Mouse (Mus musculus) cerebellum, adult 8-10 months (tissue): ENCODE results near the gene Fancg.

Experiments used
- DNase-seq: peaks from one replicate; pipeline ENCODE4 v3.0.0; 2022

The Fancg gene

GRCm38 (mm10) chr4:43010161-43011038 lies at the start of gene Fancg:
Gene Fancg (minus strand): TSS chr4:43010506.
- peak; percentile 73 for DNase-seq

- DNase-seq, result no peak
Measured at GRCm38 (mm10) chr4:43059697-43060096, 49.4 kb upstream of the Fancg start.

DNA sequence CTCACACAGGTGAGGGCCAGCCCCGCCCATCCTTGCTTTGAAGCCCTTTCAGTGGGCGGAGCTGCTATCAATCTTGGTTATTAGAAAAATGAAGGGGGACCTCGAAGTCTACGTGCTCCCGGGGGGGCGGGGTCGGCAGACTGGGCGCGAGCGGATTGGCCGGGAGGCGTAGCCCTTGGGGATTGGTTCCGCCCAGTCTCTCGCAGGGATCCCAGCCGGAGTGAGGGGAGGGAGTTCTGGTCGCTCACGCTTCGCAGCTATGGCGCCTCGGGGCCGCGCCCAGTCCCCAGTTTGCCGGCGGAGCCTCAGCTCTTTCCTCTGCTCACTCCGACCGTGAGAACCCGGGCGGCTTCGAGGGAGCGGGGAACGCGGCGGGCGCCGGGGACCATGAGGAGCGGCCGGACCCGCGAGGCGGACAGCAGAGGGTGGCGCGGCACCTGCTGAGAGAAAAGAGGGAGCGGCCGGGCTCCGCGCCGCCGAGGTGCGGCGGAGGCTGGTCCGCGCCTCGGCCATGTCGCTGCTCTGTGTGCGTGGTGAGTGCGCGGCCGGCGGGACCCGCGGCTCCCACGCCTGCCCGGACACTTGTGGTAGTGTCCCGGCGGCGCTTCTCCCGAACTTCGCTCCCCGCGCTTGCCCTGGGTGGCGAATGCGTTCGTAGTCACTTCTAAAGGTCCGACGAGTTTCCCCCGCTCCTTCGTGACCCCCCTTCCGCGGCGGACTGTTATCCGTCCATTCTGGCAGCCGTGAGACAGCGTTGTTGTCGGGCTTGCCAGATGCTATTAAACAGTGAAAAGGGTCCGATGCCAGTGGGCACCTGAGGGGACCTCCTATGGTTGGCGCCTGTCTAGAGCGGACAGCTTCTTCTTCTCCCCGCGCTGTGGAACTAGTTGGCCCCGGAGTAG lies 48.7 kb upstream of the Fancg start, which contains the start of gene Unc13b:
TSS of gene Unc13b (plus strand) at position 201 of the 902 bp plus-strand sequence.
- peak; percentile 84 for DNase-seq

GRCm38 (mm10) chr4:43058392-43058752 lies 48.1 kb upstream of the Fancg start:
- DNase-seq, result no peak

DNA sequence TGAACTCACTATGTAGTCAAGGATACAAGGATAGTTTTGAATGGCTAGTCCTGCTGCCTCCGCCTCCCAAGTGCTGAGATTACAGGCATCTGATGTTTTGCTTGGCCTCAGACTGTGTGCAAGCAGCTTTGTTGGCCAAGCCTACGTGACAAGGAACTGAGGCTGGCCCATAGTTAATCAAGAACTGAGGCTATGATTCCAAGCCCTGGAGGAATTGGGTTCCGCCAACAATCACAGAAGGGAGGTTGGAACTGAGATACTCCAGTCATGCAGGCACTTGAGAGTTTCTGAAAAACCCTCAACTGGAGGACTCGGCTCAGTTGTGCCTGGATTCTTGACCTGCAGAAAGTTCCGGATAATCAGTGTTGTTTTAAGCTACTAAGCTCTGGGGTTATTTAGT lies 47.3 kb upstream of the Fancg start:
- no peak for DNase-seq

GRCm38 (mm10) chr4:43052627-43053026 lies 42.3 kb upstream of the Fancg start:
- peak; percentile 65 for DNase-seq

DNA sequence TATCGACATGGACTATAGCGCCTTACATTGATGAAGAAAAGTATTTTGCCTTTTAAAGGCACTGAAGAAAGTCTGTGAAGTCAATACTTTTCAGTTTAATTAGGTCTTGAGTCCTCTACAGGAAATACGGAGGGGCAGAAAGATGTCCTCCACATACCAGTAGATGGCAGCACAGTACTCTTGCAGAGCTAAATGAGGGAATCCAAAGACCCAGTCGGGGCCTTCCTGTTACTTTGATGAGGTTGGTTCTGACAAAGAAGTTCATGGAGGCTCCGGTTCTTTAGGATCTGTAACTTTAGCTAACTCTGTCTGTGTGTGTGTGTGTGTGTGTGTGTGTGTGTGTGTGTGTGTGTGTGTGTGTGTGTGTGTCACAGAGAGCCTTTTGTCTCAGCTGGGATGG lies 36.9 kb upstream of the Fancg start:
- peak; percentile 69 for DNase-seq

- no peak for DNase-seq
Measured at GRCm38 (mm10) chr4:43046607-43047006, 36.3 kb upstream of the Fancg start.

GRCm38 (mm10) chr4:43045659-43046302 lies 35.5 kb upstream of the Fancg start, which contains the start of gene Fam214b:
Gene Fam214b (minus strand): TSS chr4:43046220.
- DNase-seq, result peak; percentile 94

GRCm38 (mm10) chr4:43045285-43045658 lies 35.0 kb upstream of the Fancg start:
- DNase-seq, result no peak

GRCm38 (mm10) chr4:43044673-43045072 lies 34.4 kb upstream of the Fancg start:
- DNase-seq, result no peak

- no peak for DNase-seq
Measured at GRCm38 (mm10) chr4:43043644-43044357, 33.5 kb upstream of the Fancg start.

GRCm38 (mm10) chr4:43040881-43041547 lies 30.7 kb upstream of the Fancg start:
- DNase-seq, result no peak

DNA sequence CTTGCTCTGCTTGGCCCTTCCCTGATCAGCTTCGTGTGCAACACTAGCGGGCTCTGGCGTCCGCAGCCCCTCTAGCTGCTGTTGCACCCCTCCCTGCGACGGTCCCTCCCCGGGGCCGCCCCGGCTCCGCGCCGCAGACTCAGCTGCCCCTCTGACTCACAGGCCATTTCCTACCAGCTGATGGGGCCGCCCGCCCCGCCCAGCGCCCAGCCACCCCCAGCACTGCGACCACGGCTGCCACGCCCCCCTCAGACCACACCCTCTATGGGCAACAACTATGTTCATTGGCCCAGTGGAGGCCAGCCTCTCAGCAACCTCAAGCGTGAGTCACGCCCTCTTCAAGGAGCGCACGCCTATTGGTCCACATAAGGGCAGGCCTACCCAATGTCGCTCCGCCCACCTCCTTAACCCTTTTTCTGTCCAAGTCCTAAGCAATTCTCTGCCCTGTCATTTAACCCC lies 29.8 kb upstream of the Fancg start:
- peak; percentile 88 for DNase-seq

DNA sequence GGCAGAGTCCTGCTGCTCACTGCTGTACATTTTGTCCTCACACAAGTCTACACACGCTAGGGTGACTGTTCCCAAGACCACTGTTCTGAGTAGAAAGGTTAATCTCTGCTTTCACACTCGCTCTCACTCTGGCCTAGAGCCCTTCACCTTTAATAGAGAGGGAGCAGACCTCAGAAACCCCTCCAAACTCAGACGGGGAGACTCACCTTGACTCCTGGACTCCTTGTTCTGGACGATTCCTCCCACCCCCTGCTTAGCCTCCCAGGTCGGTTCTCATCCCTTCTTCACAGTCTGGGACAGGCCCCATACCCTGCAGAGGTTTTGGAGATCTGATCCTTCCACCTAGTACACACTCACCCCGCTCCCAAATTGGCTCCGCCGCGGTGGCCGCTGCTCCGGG lies 29.3 kb upstream of the Fancg start:
- DNase-seq, result no peak

GRCm38 (mm10) chr4:43038567-43039495 lies 28.5 kb upstream of the Fancg start:
- no peak for DNase-seq

GRCm38 (mm10) chr4:43037860-43038566 lies 27.7 kb upstream of the Fancg start:
- no peak for DNase-seq

DNA sequence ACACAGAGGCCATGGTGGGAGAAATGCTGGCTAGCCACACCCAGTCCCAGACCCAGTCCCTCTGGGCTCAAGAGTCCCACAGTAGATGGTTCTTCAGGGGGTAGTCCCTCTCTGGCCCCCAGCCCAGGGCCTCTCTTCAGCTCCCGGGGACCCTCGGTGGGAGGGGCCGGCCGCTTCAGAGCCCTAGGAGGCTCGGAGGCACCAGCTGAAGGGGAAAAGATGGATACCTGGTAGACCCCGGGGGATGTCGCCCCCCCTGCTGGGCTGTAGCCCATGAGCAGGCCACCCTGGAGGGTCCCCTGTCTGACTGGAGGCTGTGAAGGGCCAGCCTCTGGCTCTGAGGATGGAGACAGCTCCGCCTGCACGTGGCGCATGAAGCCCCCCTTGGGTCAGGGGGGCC lies 26.1 kb upstream of the Fancg start:
- no peak for DNase-seq

- DNase-seq, result no peak
Measured at GRCm38 (mm10) chr4:43035851-43036250, 25.5 kb upstream of the Fancg start.

- no peak for DNase-seq
Measured at GRCm38 (mm10) chr4:43033481-43033880, 23.2 kb upstream of the Fancg start.
